In the genomic region with DNA sequence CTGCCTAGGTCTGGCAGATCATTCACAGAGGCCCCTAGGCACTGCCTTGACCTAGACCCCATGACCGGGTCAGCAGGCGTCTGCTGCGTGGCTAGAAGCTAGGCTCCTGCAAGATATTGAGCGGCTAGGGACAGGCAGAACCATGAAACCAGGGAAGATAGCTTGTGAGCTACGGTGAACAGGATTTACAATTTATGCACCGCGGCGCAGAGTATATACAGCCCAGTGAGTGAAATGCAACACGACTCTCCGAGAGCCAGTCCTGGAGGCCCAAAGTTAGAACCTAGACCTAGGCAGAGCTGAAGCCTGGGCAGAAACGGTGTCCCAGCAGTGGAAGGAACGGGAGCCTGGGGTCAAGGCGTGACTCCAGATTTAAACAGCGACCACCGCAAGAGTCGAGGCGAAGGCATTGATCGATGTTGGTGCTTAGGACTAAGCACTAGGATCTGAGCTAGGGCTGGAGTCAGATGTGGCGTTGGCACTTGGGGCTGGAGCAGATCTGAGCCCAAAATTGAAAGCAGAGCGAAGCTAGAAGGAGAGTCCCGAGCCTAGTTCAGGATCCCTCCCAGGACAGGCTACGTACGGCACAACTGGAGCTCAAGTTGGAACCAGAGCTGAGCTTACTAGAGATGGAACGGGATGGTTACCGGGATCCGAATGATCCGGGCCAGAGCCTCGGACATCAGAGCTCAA, we compare ENCODE assay signal across 9 mouse cellular contexts. TPM values are rescaled to one million over a fixed set of nuclear protein-coding genes. Genes with fewer than 3 reads are reported as not detected.
A peak's percentile ranks its signal among the peaks of the same experiment; 100 is the strongest.
DNase-seq lines count a peak whose midpoint lies in the region; ATAC-seq and TF ChIP-seq lines count a peak whose summit lies in the region.
"Had no signal": no experiment of that assay in that cellular context is flagged by ENCODE, and none has a peak within 500 bp of the region (broad histone marks: within the 10 kb centered on the region; RNA-seq: fewer than 3 reads in every experiment).

No protein-coding gene starts in this region.

- 13% methylated on average over 28 of the region's 28 CpGs for WGBS in lung, postnatal 0 days
- WGBS in limb, embryonic 12.5 days, result 3% methylated on average over 28 of the region's 28 CpGs
- 6% methylated on average over 28 of the region's 28 CpGs for WGBS in stomach, embryonic 16.5 days

- ATAC-seq in lung, postnatal 0 days, result no peak
- no peak for ATAC-seq in limb, embryonic 12.5 days (ENCODE audit: insufficient number of reproducible peaks, insufficient read depth, low FRiP score, low TSS enrichment, low read depth)
- ATAC-seq in stomach, embryonic 16.5 days (ENCODE audit: insufficient read depth, low FRiP score), result no peak

- peak overlapping the region; percentile 47; the same call in 1 of the 2 replicates for H3K4me3 ChIP-seq in lung, postnatal 0 days (ENCODE audit: low read depth, low read length)
- H3K4me3 ChIP-seq in limb, embryonic 12.5 days (replicated peaks), result peak overlapping the region; percentile 40
- peak overlapping the region; percentile 16 for H3K4me3 ChIP-seq in stomach, embryonic 16.5 days (replicated peaks; ENCODE audit: low read length)

- H3K9ac ChIP-seq in lung, postnatal 0 days (replicated peaks; ENCODE audit: low read depth), result no peak overlapping the region
- no peak overlapping the region for H3K9ac ChIP-seq in limb, embryonic 12.5 days (replicated peaks)
- H3K9ac ChIP-seq in stomach, embryonic 16.5 days (ENCODE audit: low read length), result no peak overlapping the region

- TF ChIP-seq EP300 in lung, postnatal 0 days (IDR thresholded peaks at IDR 0.05), result no peak

- DNase-seq in embryo, embryonic 10 days (ENCODE audit: low spot score), result peak; percentile 46
- no peak for DNase-seq in embryo, embryonic 11 days
- DNase-seq in lung, postnatal 0 days (ENCODE audit: low spot score), result no peak
- DNase-seq in lung, postnatal 14 days, result no peak
- no peak for DNase-seq in urinary bladder, postnatal 10 days (ENCODE audit: low spot score)
- DNase-seq in layer of hippocampus, adult 9-10 months (ENCODE audit: low spot score), result no peak

- no peak for TF ChIP-seq CTCF in lung, postnatal 0 days (IDR thresholded peaks at IDR 0.05)

- H3K27me3 ChIP-seq in lung, postnatal 0 days (replicated peaks; ENCODE audit: insufficient read depth, low read length), result peaks cover 69% of the 10 kb centered on the region
- peaks cover 100% of the 10 kb centered on the region for H3K27me3 ChIP-seq in limb, embryonic 12.5 days
- H3K27me3 ChIP-seq in stomach, embryonic 16.5 days (ENCODE audit: control insufficient read depth, insufficient read depth, low read length), result peaks cover 98% of the 10 kb centered on the region

- peak overlapping the region; percentile 86 for H3K4me2 ChIP-seq in lung, postnatal 0 days (replicated peaks; ENCODE audit: low read depth, low read length)
- H3K4me2 ChIP-seq in limb, embryonic 12.5 days, result peak overlapping the region; percentile 68
- H3K4me2 ChIP-seq in stomach, embryonic 16.5 days (ENCODE audit: low read depth, low read length), result peak overlapping the region; percentile 79

- no peaks in the 10 kb centered on the region for H3K9me3 ChIP-seq in lung, postnatal 0 days (ENCODE audit: low read length)
- H3K9me3 ChIP-seq in limb, embryonic 12.5 days, result no peaks in the 10 kb centered on the region
- no peaks in the 10 kb centered on the region for H3K9me3 ChIP-seq in stomach, embryonic 16.5 days (replicated peaks; ENCODE audit: control insufficient read depth, low read length)

- H3K27ac ChIP-seq in lung, postnatal 0 days (ENCODE audit: low read length), result no peak overlapping the region
- no peak overlapping the region for H3K27ac ChIP-seq in limb, embryonic 12.5 days
- H3K27ac ChIP-seq in stomach, embryonic 16.5 days (ENCODE audit: low read length), result no peak overlapping the region
- H3K27ac ChIP-seq: macrophage had no signal

- peaks cover 16% of the 10 kb centered on the region; the same call in 1 of the 2 replicates for H3K4me1 ChIP-seq in lung, postnatal 0 days (ENCODE audit: insufficient read depth, low read depth, low read length)
- peaks cover 44% of the 10 kb centered on the region for H3K4me1 ChIP-seq in limb, embryonic 12.5 days (replicated peaks)
- H3K4me1 ChIP-seq in stomach, embryonic 16.5 days (ENCODE audit: control insufficient read depth, insufficient read depth, low read length), result peaks cover 36% of the 10 kb centered on the region

- no peaks in the 10 kb centered on the region for H3K36me3 ChIP-seq in lung, postnatal 0 days (ENCODE audit: insufficient read depth, low read length)
- no peaks in the 10 kb centered on the region for H3K36me3 ChIP-seq in limb, embryonic 12.5 days
- H3K36me3 ChIP-seq in stomach, embryonic 16.5 days (ENCODE audit: control insufficient read depth, insufficient read depth, low read length), result no peaks in the 10 kb centered on the region

RNA-seq across cellular contexts. Expression of gene Lhx6, which starts 3.2 kb away (rescaled TPM):
- 1.7 and 2.0 TPM in 2 replicates for polyA plus RNA-seq in lung, postnatal 0 days (2015; fragmentation: Nextera tagmentation; extraction: Ambion mirVana)
- polyA plus RNA-seq in limb, embryonic 12.5 days (2016; fragmentation: Nextera tagmentation; extraction: Ambion mirVana), result 0.95 and 1.0 TPM in 2 replicates
- polyA plus RNA-seq in stomach, embryonic 16.5 days (2015; fragmentation: Nextera tagmentation; extraction: Ambion mirVana), result 1.00 and 1.1 TPM in 2 replicates
- polyA plus RNA-seq: macrophage had no signal

RNA-seq across cellular contexts. Expression of gene Mrrf, which starts 34.2 kb away (rescaled TPM):
- 24.2 and 27.2 TPM in 2 replicates for polyA plus RNA-seq in lung, postnatal 0 days (2015; fragmentation: Nextera tagmentation; extraction: Ambion mirVana)
- polyA plus RNA-seq in limb, embryonic 12.5 days (2016; fragmentation: Nextera tagmentation; extraction: Ambion mirVana), result 26.5 and 26.7 TPM in 2 replicates
- 32.9 and 34.7 TPM in 2 replicates for polyA plus RNA-seq in stomach, embryonic 16.5 days (2015; fragmentation: Nextera tagmentation; extraction: Ambion mirVana)

RNA-seq across cellular contexts. Expression of gene Rbm18, which starts 34.6 kb away (rescaled TPM):
- polyA plus RNA-seq in lung, postnatal 0 days (2015; fragmentation: Nextera tagmentation; extraction: Ambion mirVana), result 60.5 and 64.2 TPM in 2 replicates
- polyA plus RNA-seq in limb, embryonic 12.5 days (2016; fragmentation: Nextera tagmentation; extraction: Ambion mirVana), result 90.8 and 95.6 TPM in 2 replicates
- 60.2 and 62.0 TPM in 2 replicates for polyA plus RNA-seq in stomach, embryonic 16.5 days (2015; fragmentation: Nextera tagmentation; extraction: Ambion mirVana)

RNA-seq across cellular contexts. Expression of gene Morn5, which starts 52.8 kb away (rescaled TPM):
- polyA plus RNA-seq in lung, postnatal 0 days (2015; fragmentation: Nextera tagmentation; extraction: Ambion mirVana), result 5.3 and 6.7 TPM in 2 replicates
- polyA plus RNA-seq in limb, embryonic 12.5 days (2016; fragmentation: Nextera tagmentation; extraction: Ambion mirVana), result not detected in 2 replicates
- polyA plus RNA-seq in stomach, embryonic 16.5 days (2015; fragmentation: Nextera tagmentation; extraction: Ambion mirVana), result 0.19 and 1.0 TPM in 2 replicates
- polyA plus RNA-seq: macrophage had no signal

RNA-seq across cellular contexts. Expression of gene Ndufa8, which starts 52.8 kb away (rescaled TPM):
- polyA plus RNA-seq in lung, postnatal 0 days (2015; fragmentation: Nextera tagmentation; extraction: Ambion mirVana), result 202 and 228 TPM in 2 replicates
- polyA plus RNA-seq in limb, embryonic 12.5 days (2016; fragmentation: Nextera tagmentation; extraction: Ambion mirVana), result 181 and 194 TPM in 2 replicates
- polyA plus RNA-seq in stomach, embryonic 16.5 days (2015; fragmentation: Nextera tagmentation; extraction: Ambion mirVana), result 242 and 259 TPM in 2 replicates
